Mouse (Mus musculus): ENCODE results near the gene Ctla4.

- no peak for TF ChIP-seq POLR2A (IDR thresholded peaks at IDR 0.05; ENCODE audit: insufficient read length, low read depth)
- no peak for TF ChIP-seq MAX (IDR thresholded peaks at IDR 0.05; ENCODE audit: low read depth)
- TF ChIP-seq USF1 (IDR thresholded peaks at IDR 0.05; ENCODE audit: low read depth), result no peak
- no peak for TF ChIP-seq POLR2AphosphoS2 (IDR thresholded peaks at IDR 0.05; ENCODE audit: insufficient read length, low read depth)
- TF ChIP-seq TCF3 (IDR thresholded peaks at IDR 0.05; ENCODE audit: insufficient read length, low read depth), result no peak
- no peak for TF ChIP-seq SRF (IDR thresholded peaks at IDR 0.05; ENCODE audit: control insufficient read depth, insufficient read length, low read depth)
- no peak for TF ChIP-seq CEBPB (IDR thresholded peaks at IDR 0.05; ENCODE audit: insufficient read depth, poor library complexity, severe bottlenecking)
- TF ChIP-seq MYOG (IDR thresholded peaks at IDR 0.05; ENCODE audit: control insufficient read depth in 1 of 3, insufficient read depth in 1 of 3, insufficient read length in 2 of 3, low read depth in 2 of 3), result no peak
- TF ChIP-seq TCF12 (IDR thresholded peaks at IDR 0.05; ENCODE audit: insufficient read depth, poor library complexity, severe bottlenecking), result no peak
These were observed 27.6 kb upstream of the Ctla4 start for GRCm38 (mm10) chr1:60859159-60859558.
